Mouse (Mus musculus): ENCODE data around the gene Pramel7. TPM values are rescaled to one million over a fixed set of nuclear protein-coding genes. Genes with fewer than 3 reads are reported as not detected.

Pramel7 gene
- under 1 TPM in 1 of 2 experiments, not detected in 1; 0.72 TPM for polyA plus RNA-seq (2017; shearing (Covaris generic))

DNA sequence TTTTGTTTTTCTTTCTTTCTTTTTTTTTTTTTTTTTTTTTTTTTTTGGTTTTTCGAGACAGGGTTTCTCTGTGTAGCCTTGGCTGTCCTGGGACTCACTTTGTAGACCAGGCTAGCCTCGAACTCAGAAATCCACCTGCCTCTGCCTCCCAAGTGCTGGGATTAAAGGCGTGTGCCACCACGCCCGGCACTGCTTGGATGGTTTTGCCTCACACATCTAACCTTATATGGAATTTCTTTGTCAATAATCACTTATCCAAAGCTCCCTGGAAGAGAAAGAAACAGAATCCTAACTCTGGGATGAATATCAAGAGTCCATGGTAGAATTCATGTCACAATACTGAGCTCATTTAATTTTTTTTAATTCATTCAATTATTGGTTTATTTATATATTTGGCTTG, at the start of gene Pramel7:
TSS of gene Pramel7 (minus strand) at position 101 of the 400 bp plus-strand sequence.

DNA sequence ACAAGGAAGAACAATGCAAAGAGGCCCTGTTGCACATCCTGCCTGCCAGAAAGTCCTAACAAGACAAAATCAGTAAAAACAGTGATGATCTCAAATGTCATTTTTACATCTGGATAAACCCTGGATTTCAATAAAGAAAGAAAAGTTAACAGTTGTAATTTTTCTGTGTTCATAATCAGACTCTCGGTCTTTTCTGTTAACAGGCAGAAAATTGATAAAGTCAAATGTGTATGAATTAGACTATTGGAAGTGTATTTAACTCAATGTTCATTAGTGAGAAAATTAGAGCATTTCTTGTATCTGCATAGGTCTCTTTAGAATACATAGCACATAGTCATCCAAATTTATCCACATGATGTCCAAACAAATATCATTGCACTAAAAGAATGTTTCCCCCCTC, 48.5 kb upstream of the Pramel7 start, which contains the start of gene Olfr1128:
TSS of gene Olfr1128 (minus strand) at position 101 of the 400 bp plus-strand sequence.

DNA sequence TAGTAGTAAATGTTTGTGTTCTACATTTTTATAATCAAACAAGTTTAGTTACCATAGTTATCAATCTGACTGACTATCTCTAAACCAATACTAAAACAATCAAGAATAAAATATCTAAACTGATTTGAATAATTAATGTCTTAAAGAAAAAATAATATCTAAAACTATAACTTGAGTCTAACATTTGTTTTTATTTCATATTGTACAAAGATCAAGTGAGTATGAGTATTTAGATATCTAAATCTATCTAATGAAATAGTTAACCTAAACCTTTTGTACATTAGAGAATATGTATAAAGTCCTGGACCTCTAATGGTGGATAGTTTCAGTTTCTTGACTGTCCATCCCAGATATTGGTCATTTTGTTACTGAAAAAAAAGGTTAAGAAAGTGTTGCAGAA, 34.6 kb upstream of the Pramel7 start, which contains the start of gene Olfr153:
TSS of gene Olfr153 (plus strand) at position 301 of the 400 bp plus-strand sequence.

DNA sequence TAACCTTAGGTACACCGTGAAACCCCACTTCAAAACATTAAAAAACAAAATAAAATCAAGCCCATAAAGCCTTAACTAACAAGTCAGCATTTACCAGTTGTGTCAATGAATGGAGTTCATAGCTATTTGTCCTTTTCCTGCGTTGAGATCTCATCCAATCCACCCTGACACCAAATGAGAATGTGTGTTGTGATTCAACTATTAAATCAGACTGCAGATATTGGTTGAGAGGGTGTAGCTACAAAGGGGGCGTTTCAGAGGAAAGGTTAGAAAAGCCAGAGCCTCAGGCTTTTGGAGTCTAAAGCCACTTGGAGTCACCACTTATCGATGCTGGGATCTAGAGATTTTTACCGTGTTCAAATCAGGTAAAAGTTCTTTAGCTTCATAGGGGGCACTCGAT, 9.4 kb upstream of the Pramel7 start, which contains the start of gene Pramel6:
TSS of gene Pramel6 (plus strand) at position 301 of the 400 bp plus-strand sequence.

DNA sequence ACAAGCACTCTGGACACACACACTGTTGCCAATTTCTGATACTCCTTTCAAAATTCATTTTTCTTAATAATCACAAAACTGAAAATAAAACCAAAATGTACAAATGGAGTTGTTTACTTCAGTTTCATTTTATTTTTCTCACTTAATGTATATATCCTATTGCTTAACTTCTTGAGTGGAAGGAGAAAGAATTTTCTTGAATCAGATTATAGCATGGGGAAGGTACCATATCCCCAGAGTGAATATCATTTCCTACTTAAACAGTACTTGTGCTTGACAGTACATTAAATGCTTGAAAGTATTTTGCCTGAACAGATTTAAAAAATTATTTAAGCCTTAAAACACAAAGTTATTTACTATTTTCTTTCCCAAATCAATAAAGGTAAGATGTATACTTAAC, 43.2 kb downstream of the Pramel7 start, which contains the start of gene Olfr1126:
TSS of gene Olfr1126 (plus strand) at position 301 of the 400 bp plus-strand sequence.

Other genes with a start within 250 kb of the Pramel7 start
- not detected for gene Olfr1115, start 249.1 kb downstream of the Pramel7 start, polyA plus RNA-seq (2017; shearing (Covaris generic))
- gene Olfr1116, start 229.6 kb downstream of the Pramel7 start, polyA plus RNA-seq (2017; shearing (Covaris generic)) = under 1 TPM; 0.06 to 0.15 TPM
- not detected for gene Olfr1118, start 189.5 kb downstream of the Pramel7 start, polyA plus RNA-seq (2017; shearing (Covaris generic))
- gene Olfr1120, start 142.3 kb downstream of the Pramel7 start, polyA plus RNA-seq (2017; shearing (Covaris generic)) = under 1 TPM; 0.11 to 0.24 TPM
- gene Olfr1121, start 127.2 kb downstream of the Pramel7 start, polyA plus RNA-seq (2017; shearing (Covaris generic)) = under 1 TPM in 1 of 2 experiments, not detected in 1; 0.42 TPM
- gene Olfr1122, start 111.2 kb downstream of the Pramel7 start, polyA plus RNA-seq (2017; shearing (Covaris generic)) = 1 to 10 TPM in 1 of 2 experiments, under 1 TPM in 1; 0.41 to 1.8 TPM
- gene Olfr1123, start 80.5 kb downstream of the Pramel7 start, polyA plus RNA-seq (2017; shearing (Covaris generic)) = not detected
- gene Olfr1124, start 66.8 kb downstream of the Pramel7 start, polyA plus RNA-seq (2017; shearing (Covaris generic)) = under 1 TPM; 0.31 to 0.48 TPM
- not detected for gene Olfr1126, start 43.1 kb downstream of the Pramel7 start, polyA plus RNA-seq (2017; shearing (Covaris generic))
- under 1 TPM in 1 of 2 experiments, not detected in 1; 0.24 TPM for gene Pramel6, start 9.5 kb upstream of the Pramel7 start, polyA plus RNA-seq (2017; shearing (Covaris generic))
- gene Olfr153, start 34.7 kb upstream of the Pramel7 start, polyA plus RNA-seq (2017; shearing (Covaris generic)) = not detected
- gene Olfr1128, start 48.4 kb upstream of the Pramel7 start, polyA plus RNA-seq (2017; shearing (Covaris generic)) = 1 to 10 TPM in 1 of 2 experiments, not detected in 1; 1.3 TPM
- gene Olfr1129, start 76.8 kb upstream of the Pramel7 start, polyA plus RNA-seq (2017; shearing (Covaris generic)) = not detected
- gene Olfr1130, start 109.1 kb upstream of the Pramel7 start, polyA plus RNA-seq (2017; shearing (Covaris generic)) = not detected
- gene Olfr1131, start 130.0 kb upstream of the Pramel7 start, polyA plus RNA-seq (2017; shearing (Covaris generic)) = not detected
- gene Olfr1132, start 140.4 kb upstream of the Pramel7 start, polyA plus RNA-seq (2017; shearing (Covaris generic)) = not detected
- gene Olfr1133, start 150.3 kb upstream of the Pramel7 start, polyA plus RNA-seq (2017; shearing (Covaris generic)) = not detected
- under 1 TPM; 0.19 to 0.22 TPM for gene Olfr1134, start 161.4 kb upstream of the Pramel7 start, polyA plus RNA-seq (2017; shearing (Covaris generic))
- gene Olfr1135, start 176.6 kb upstream of the Pramel7 start, polyA plus RNA-seq (2017; shearing (Covaris generic)) = not detected
- gene Olfr1136, start 196.9 kb upstream of the Pramel7 start, polyA plus RNA-seq (2017; shearing (Covaris generic)) = not detected
- gene Olfr1137, start 216.1 kb upstream of the Pramel7 start, polyA plus RNA-seq (2017; shearing (Covaris generic)) = not detected
- under 1 TPM in 1 of 2 experiments, not detected in 1; 0.40 TPM for gene Olfr1138, start 242.9 kb upstream of the Pramel7 start, polyA plus RNA-seq (2017; shearing (Covaris generic))
- gene Olfr1140, start 246.7 kb upstream of the Pramel7 start, polyA plus RNA-seq (2017; shearing (Covaris generic)) = not detected